Mouse (Mus musculus) heart, postnatal 0 days (tissue): ENCODE results near the gene Stra6.

ENCODE experiments used
- CTCF ChIP-seq: IDR thresholded peaks from 2 replicates; pipeline ENCODE4 v1.5.1; 2016; ENCODE audit warnings: antibody characterized with exemption, control low read depth, low read depth
- EP300 ChIP-seq: IDR thresholded peaks from 2 replicates; pipeline ENCODE4 v1.6.1; 2016; ENCODE audit warnings: antibody characterized with exemption, low read depth

DNA sequence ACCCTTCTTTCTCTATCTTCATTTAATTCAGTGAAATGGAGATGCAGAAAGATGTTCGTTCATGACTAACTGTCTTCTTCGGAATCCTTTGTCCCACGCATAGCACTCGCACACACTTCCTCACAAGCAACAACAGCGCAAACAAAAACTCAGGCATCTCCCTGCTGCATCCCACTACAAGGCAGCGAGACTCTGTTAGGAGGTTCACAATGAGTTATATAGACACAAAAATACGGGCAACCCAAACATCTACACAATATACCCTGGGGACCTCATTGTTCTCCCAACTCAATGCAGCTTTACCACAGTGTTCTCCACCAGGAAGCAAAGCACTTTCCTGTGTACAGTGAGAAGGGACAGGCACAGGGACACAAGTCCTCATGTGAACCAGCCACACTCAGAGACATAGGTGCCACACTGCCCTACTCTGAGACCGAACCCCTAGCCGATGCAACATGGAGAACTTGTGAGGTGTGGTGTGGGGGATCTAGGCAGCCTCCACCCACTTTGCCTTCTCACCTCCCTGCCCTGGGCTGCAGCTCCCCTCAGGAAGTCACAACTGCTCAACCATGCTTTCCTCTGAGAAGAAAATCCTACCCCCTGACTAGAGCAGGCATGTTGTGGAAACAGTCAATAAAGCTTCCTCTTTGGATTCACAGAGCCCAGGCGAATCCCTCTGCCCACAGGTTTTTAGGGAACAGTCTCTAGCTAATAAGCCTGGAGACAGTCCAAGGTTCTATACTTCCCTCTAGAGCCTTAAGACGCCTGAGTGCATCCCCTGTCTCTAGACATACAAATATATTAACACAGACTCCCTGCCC, 136.9 kb downstream of the Stra6 start:
- TF ChIP-seq CTCF (no peak), EP300 (no peak)
